Mouse (Mus musculus) liver, adult 2 months (tissue): ENCODE results near the gene Chrnb2.

Source experiments
- CTCF ChIP-seq: fragments of 200-500 bp; IDR thresholded peaks from 2 replicates; pipeline ENCODE4 v1.5.1; 2011; ENCODE audit warnings: low read depth, low read length, control low read depth
- POLR2A ChIP-seq: fragments of 200-500 bp; IDR thresholded peaks from 2 replicates; pipeline ENCODE4 v1.6.1; 2011; ENCODE audit warnings: low read length, control low read depth; ENCODE audit not compliant: insufficient read depth; ENCODE audit errors: extremely low read depth

DNA sequence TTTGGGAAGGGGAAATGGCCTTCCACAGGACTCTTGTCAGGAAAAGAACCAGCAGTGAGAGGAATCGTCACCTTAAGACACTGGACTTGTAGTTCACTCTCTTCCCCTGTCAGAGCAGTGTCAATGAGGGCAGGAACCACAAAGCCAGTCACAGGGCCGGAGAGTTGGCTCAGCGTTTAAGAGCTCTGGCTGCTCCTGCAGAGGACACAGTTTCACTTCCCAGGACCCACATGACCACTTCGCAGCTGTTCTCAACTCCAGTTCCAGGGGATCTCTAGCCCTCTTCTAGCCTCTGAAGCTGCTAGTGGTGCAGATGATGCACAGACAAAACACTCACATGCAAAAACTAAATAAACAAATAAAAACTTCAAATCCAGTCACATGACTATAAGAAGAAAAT, 31.9 kb upstream of the Chrnb2 start:
- TF ChIP-seq POLR2A, result no peak
- TF ChIP-seq CTCF, result no peak
